Mouse (Mus musculus): ENCODE data around the gene Fam209. TPM values are rescaled to one million over a fixed set of nuclear protein-coding genes. Genes with fewer than 3 reads are reported as not detected.

Fam209 gene
- total RNA-seq, 1 experiment: 0.54 TPM

DNA sequence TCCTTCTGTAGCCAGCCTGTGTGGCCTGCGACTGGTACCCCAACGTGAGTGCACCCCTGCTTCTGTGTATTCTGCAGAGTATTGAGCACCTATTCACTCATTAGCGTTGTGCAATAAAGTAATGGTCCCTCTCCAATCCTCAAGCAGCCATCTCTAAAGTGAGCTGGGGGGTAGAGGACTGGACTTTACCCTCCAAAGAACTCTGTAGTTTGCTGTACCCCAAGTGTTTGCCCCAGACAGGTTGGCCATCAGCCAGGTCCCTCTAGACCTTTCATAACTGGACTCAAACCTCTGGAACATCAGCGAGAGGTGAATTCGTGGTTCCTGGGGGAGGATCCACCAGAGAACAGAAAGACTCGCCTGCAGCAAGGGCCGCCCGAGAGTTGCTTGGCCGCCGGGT is 19.9 kb upstream of the Fam209 start:
- Histone ChIP-seq H3K27ac (ENCODE audit: insufficient read depth, low read depth, low read length, poor library complexity, severe bottlenecking) (no peak overlapping the region), H3K4me1 (ENCODE audit: control insufficient read depth in 2 of 2, insufficient read depth in 2 of 2, low read length in 2 of 2, poor library complexity in 1 of 2) (no peaks in the 10 kb centered on the region), H3K36me3 (ENCODE audit: control insufficient read depth, insufficient read depth, low read length, poor library complexity, severe bottlenecking) (peaks cover 37% of the 10 kb centered on the region), H3K9me3 (ENCODE audit: control insufficient read depth, insufficient read depth, low read depth, low read length) (no peaks in the 10 kb centered on the region), H3K9ac (ENCODE audit: insufficient read depth, low read depth, low read length, poor library complexity, severe bottlenecking) (no peak overlapping the region), H3K4me3 (ENCODE audit: insufficient read depth in 1 of 2, low read depth in 1 of 2, low read length in 2 of 2, poor library complexity in 1 of 2, severe bottlenecking in 1 of 2) (no peak overlapping the region)
- no peak for DNase-seq (ENCODE audit: low read depth, low spot score)
- in situ Hi-C loops (cut with MboI; ENCODE audit: low sequenced_read_pairs in 2 of 2, unreplicated experiment in 2 of 2): no loop called here
- TF ChIP-seq CHD2 (IDR thresholded peaks at IDR 0.05; ENCODE audit: low read depth, low read length): no peak
- TF ChIP-seq ZNF384 (IDR thresholded peaks at IDR 0.05; ENCODE audit: low read depth, low read length): no peak
- no peak for TF ChIP-seq ZC3H11A (IDR thresholded peaks at IDR 0.05; ENCODE audit: borderline replicate concordance, low read depth, low read length)
- no peak for TF ChIP-seq HCFC1 (IDR thresholded peaks at IDR 0.05; ENCODE audit: borderline replicate concordance, insufficient read depth, low read length)
- TF ChIP-seq MAFK (IDR thresholded peaks at IDR 0.05; ENCODE audit: insufficient read depth, low read depth, low read length): no peak

DNA sequence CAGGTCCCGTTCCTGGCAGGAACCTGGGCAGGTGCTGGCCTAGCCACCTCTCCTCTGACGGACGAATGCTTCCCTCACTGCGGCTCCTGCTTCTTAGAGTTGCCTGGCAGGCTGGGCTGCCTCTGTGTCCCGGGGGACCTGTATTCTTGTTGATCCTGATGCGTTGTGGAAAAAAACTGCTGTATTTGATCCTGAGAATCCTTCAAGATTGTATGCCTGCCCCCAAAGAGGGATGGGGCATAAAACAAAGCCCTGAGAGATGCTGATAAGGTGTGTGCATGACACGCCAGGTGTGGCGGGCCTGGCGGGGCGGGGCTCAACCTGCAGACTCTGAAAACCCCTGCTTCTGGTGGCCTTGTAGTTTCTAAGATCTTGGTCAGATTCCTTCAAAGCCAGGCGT is 13.8 kb upstream of the Fam209 start, which contains the start of gene Gcnt7:
Gene Gcnt7 (minus strand): TSS at position 101 of the 400 bp plus-strand sequence.
- no peak within 1 kb of the TSS for H3K9ac ChIP-seq (ENCODE audit: insufficient read depth, low read depth, low read length, poor library complexity, severe bottlenecking)
- no peak within 1 kb of the TSS for H3K27ac ChIP-seq (ENCODE audit: insufficient read depth, low read depth, low read length, poor library complexity, severe bottlenecking)
- H3K9me3 ChIP-seq (ENCODE audit: control insufficient read depth, insufficient read depth, low read depth, low read length): no peaks in the 10 kb centered on the region
- in situ Hi-C loops (cut with MboI; ENCODE audit: low sequenced_read_pairs in 2 of 2, unreplicated experiment in 2 of 2): no loop called here
- H3K4me1 ChIP-seq (ENCODE audit: control insufficient read depth in 2 of 2, insufficient read depth in 2 of 2, low read length in 2 of 2, poor library complexity in 1 of 2): no peaks in the 10 kb centered on the region
- TF ChIP-seq CHD2 (IDR thresholded peaks at IDR 0.05; ENCODE audit: low read depth, low read length): no peak
- no peak for TF ChIP-seq ZC3H11A (IDR thresholded peaks at IDR 0.05; ENCODE audit: borderline replicate concordance, low read depth, low read length)
- TF ChIP-seq HCFC1 (IDR thresholded peaks at IDR 0.05; ENCODE audit: borderline replicate concordance, insufficient read depth, low read length): no peak
- TF ChIP-seq MAFK (IDR thresholded peaks at IDR 0.05; ENCODE audit: insufficient read depth, low read depth, low read length): no peak
- TF ChIP-seq ZNF384 (IDR thresholded peaks at IDR 0.05; ENCODE audit: low read depth, low read length): no peak
- peaks cover 14% of the 10 kb centered on the region; the same call in 1 of the 2 replicates for H3K36me3 ChIP-seq (ENCODE audit: control insufficient read depth, insufficient read depth, low read length, poor library complexity, severe bottlenecking)
- DNase-seq (ENCODE audit: low read depth, low spot score): no peak
- H3K4me3 ChIP-seq (ENCODE audit: insufficient read depth in 1 of 2, low read depth in 1 of 2, low read length in 2 of 2, poor library complexity in 1 of 2, severe bottlenecking in 1 of 2): no peak within 1 kb of the TSS

DNA sequence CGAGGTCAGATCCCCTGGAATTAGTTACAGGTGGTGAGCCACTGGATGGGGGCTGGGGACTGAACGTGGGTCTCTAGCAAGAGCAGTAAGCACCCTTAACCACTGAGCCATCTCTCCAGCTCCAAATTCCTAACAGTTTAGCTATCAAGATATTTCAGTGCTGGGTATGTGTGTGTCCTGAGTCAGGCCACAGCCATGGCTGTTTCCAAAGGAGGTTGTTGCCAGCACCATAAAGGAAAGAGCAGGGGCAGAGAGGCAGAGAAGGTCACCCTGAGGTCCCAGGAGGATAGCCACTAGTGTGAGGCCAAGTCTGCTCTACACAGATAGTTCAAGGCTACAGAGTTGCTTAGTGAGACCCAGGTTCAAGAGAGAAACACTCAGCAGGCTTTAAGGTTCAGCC is 11.7 kb upstream of the Fam209 start:
- TF ChIP-seq CHD2 (IDR thresholded peaks at IDR 0.05; ENCODE audit: low read depth, low read length) (no peak), ZNF384 (IDR thresholded peaks at IDR 0.05; ENCODE audit: low read depth, low read length) (no peak), MAFK (IDR thresholded peaks at IDR 0.05; ENCODE audit: insufficient read depth, low read depth, low read length) (no peak), HCFC1 (IDR thresholded peaks at IDR 0.05; ENCODE audit: borderline replicate concordance, insufficient read depth, low read length) (no peak), ZC3H11A (IDR thresholded peaks at IDR 0.05; ENCODE audit: borderline replicate concordance, low read depth, low read length) (no peak)
- Histone ChIP-seq H3K27ac (ENCODE audit: insufficient read depth, low read depth, low read length, poor library complexity, severe bottlenecking) (no peak overlapping the region), H3K9me3 (ENCODE audit: control insufficient read depth, insufficient read depth, low read depth, low read length) (no peaks in the 10 kb centered on the region), H3K36me3 (ENCODE audit: control insufficient read depth, insufficient read depth, low read length, poor library complexity, severe bottlenecking) (peaks cover 19% of the 10 kb centered on the region; the same call in 1 of the 2 replicates), H3K9ac (ENCODE audit: insufficient read depth, low read depth, low read length, poor library complexity, severe bottlenecking) (no peak overlapping the region), H3K4me1 (ENCODE audit: control insufficient read depth in 2 of 2, insufficient read depth in 2 of 2, low read length in 2 of 2, poor library complexity in 1 of 2) (no peaks in the 10 kb centered on the region), H3K4me3 (ENCODE audit: insufficient read depth in 1 of 2, low read depth in 1 of 2, low read length in 2 of 2, poor library complexity in 1 of 2, severe bottlenecking in 1 of 2) (no peak overlapping the region)
- in situ Hi-C loops (cut with MboI; ENCODE audit: low sequenced_read_pairs in 2 of 2, unreplicated experiment in 2 of 2): no loop called here
- no peak for DNase-seq (ENCODE audit: low read depth, low spot score)

DNA sequence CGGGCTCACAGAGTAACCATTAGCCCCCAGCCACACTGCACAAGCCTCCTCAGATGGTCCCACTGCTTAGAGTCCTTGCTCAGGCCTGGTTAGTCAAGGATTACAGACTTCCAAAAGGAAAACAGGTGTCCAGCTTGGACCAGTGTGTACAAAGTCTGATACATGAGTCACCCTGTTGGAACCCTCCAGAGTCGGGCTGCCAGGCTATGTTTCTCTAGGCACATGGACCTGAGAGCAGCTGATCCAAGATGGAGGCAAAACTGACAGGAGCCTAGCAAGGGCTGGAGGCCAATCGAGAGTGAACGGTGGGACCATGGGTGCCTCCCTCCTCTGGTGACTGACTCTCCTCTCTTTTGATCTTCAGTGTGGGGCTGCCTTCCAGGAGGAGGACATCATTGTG is 9.5 kb upstream of the Fam209 start:
- Histone ChIP-seq H3K4me1 (ENCODE audit: control insufficient read depth in 2 of 2, insufficient read depth in 2 of 2, low read length in 2 of 2, poor library complexity in 1 of 2) (no peaks in the 10 kb centered on the region), H3K4me3 (ENCODE audit: insufficient read depth in 1 of 2, low read depth in 1 of 2, low read length in 2 of 2, poor library complexity in 1 of 2, severe bottlenecking in 1 of 2) (no peak overlapping the region), H3K9me3 (ENCODE audit: control insufficient read depth, insufficient read depth, low read depth, low read length) (no peaks in the 10 kb centered on the region), H3K27ac (ENCODE audit: insufficient read depth, low read depth, low read length, poor library complexity, severe bottlenecking) (no peak overlapping the region), H3K9ac (ENCODE audit: insufficient read depth, low read depth, low read length, poor library complexity, severe bottlenecking) (no peak overlapping the region), H3K36me3 (ENCODE audit: control insufficient read depth, insufficient read depth, low read length, poor library complexity, severe bottlenecking) (peaks cover 30% of the 10 kb centered on the region)
- DNase-seq (ENCODE audit: low read depth, low spot score): no peak
- TF ChIP-seq CHD2 (IDR thresholded peaks at IDR 0.05; ENCODE audit: low read depth, low read length): no peak
- TF ChIP-seq MAFK (IDR thresholded peaks at IDR 0.05; ENCODE audit: insufficient read depth, low read depth, low read length): no peak
- no peak for TF ChIP-seq ZNF384 (IDR thresholded peaks at IDR 0.05; ENCODE audit: low read depth, low read length)
- no peak for TF ChIP-seq HCFC1 (IDR thresholded peaks at IDR 0.05; ENCODE audit: borderline replicate concordance, insufficient read depth, low read length)
- TF ChIP-seq ZC3H11A (IDR thresholded peaks at IDR 0.05; ENCODE audit: borderline replicate concordance, low read depth, low read length): no peak
- in situ Hi-C loops (cut with MboI; ENCODE audit: low sequenced_read_pairs in 2 of 2, unreplicated experiment in 2 of 2): no loop called here
